Mouse (Mus musculus) erythroblast, embryonic 14.5 days (primary cell): ENCODE results near the gene Map3k3.

Source experiments
- GATA1 ChIP-seq: IDR thresholded peaks from 2 replicates; pipeline ENCODE4 v1.6.1; 2012; ENCODE audit warnings: low read length, inconsistent platforms, mixed read lengths
- TAL1 ChIP-seq: IDR thresholded peaks from 3 replicates; pipeline ENCODE4 v1.6.1; 2012; ENCODE audit warnings: low read length, inconsistent platforms, mixed read lengths

GRCm38 (mm10) chr11:106179711-106180448 is 95.5 kb downstream of the Map3k3 start:
- no peak for TF ChIP-seq TAL1
- TF ChIP-seq GATA1 = no peak
